ENCODE assay signal across 23 mouse cellular contexts in the genomic region with DNA sequence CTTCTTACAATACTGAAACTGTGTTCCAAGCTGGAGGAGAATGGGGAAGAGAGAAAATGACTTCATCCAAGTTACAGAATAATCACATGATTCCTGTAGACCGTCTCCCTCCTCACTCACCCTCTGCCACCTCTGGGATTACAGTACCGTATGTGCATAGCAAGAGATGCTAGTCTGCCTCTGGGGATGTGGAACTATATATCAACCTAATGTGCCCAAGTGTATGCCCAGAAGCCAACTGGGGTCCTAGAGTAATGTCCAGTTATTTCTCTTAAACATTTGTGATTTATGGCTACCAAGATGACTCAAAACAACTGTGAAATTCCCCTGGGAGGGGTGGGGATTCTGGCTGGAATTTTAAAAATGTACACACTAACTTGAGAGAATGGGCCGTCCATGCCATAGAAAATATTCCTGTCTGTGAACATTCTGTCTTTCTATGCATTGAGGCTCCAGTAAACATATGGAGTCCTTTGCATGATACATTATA. TPM values are rescaled to one million over a fixed set of nuclear protein-coding genes. Genes with fewer than 3 reads are reported as not detected.
DNase-seq lines count a peak whose midpoint lies in the region; ATAC-seq and TF ChIP-seq lines count a peak whose summit lies in the region.
"Had no signal": no experiment of that assay in that cellular context is flagged by ENCODE, and none has a peak within 500 bp of the region (broad histone marks: within the 10 kb centered on the region; RNA-seq: fewer than 3 reads in every experiment).

No protein-coding gene starts in this region.

- H3K9me3 ChIP-seq in liver, postnatal 0 days (ENCODE audit: low read length): no peaks in the 10 kb centered on the region
- H3K9me3 ChIP-seq in kidney, embryonic 15.5 days (replicated peaks): no peaks in the 10 kb centered on the region
- H3K9me3 ChIP-seq: embryonic facial prominence, embryonic 13.5 days; hindbrain, embryonic 13.5 days; liver, embryonic 15.5 days had no signal

- no peaks in the 10 kb centered on the region for H3K79me2 ChIP-seq in liver, adult 2 months (ENCODE audit: control insufficient read depth, insufficient read depth, low read length)

- H3K27me3 ChIP-seq in liver, adult 2 months (ENCODE audit: control insufficient read depth, insufficient read depth, low read length): no peaks in the 10 kb centered on the region
- no peaks in the 10 kb centered on the region for H3K27me3 ChIP-seq in liver, postnatal 0 days (ENCODE audit: insufficient read depth, low read length)
- no peaks in the 10 kb centered on the region for H3K27me3 ChIP-seq in splenic B cell, adult 2 months (ENCODE audit: control insufficient read depth, insufficient read depth, low read length, poor library complexity, severe bottlenecking)
- H3K27me3 ChIP-seq in kidney, embryonic 15.5 days: no peaks in the 10 kb centered on the region
- H3K27me3 ChIP-seq: embryonic facial prominence, embryonic 13.5 days; hindbrain, embryonic 13.5 days; liver, embryonic 15.5 days had no signal

- TF ChIP-seq POLR2A in liver, adult 2 months (IDR thresholded peaks at IDR 0.05; ENCODE audit: extremely low read depth, insufficient read depth, low read length): no peak

- no peak overlapping the region for H3K4me3 ChIP-seq in liver, adult 2 months (ENCODE audit: insufficient read depth, low read depth, low read length)
- no peak overlapping the region for H3K4me3 ChIP-seq in liver, postnatal 0 days (ENCODE audit: low read depth, low read length)
- no peak overlapping the region for H3K4me3 ChIP-seq in kidney, embryonic 15.5 days (replicated peaks)
- H3K4me3 ChIP-seq: embryonic facial prominence, embryonic 13.5 days; gastrocnemius, adult 2 months; heart, adult 2 months; hindbrain, embryonic 13.5 days; liver, embryonic 15.5 days had no signal

- no peak overlapping the region for H3K9ac ChIP-seq in liver, adult 2 months (ENCODE audit: low read depth, low read length)
- H3K9ac ChIP-seq in liver, postnatal 0 days (replicated peaks): no peak overlapping the region
- H3K9ac ChIP-seq in kidney, embryonic 15.5 days: no peak overlapping the region
- H3K9ac ChIP-seq: embryonic facial prominence, embryonic 13.5 days; hindbrain, embryonic 13.5 days; liver, embryonic 15.5 days had no signal

- TF ChIP-seq EP300 in liver, postnatal 0 days (IDR thresholded peaks at IDR 0.05; ENCODE audit: low read depth): no peak

- 90% methylated on average over 3 of the region's 3 CpGs for WGBS in liver, adult 2 months
- 79% methylated on average over 3 of the region's 3 CpGs for WGBS in liver, postnatal 0 days (ENCODE audit: insufficient replicate concordance)
- WGBS in kidney, embryonic 15.5 days: 42% methylated on average over 3 of the region's 3 CpGs

- H3K4me2 ChIP-seq in liver, postnatal 0 days (ENCODE audit: low read depth, low read length): no peak overlapping the region
- H3K4me2 ChIP-seq in kidney, embryonic 15.5 days: no peak overlapping the region
- H3K4me2 ChIP-seq: embryonic facial prominence, embryonic 13.5 days; hindbrain, embryonic 13.5 days; liver, embryonic 15.5 days had no signal

- no peak for ATAC-seq in liver, postnatal 0 days
- peak; percentile 55 for ATAC-seq in granulocyte monocyte progenitor cell, adult 5-6 weeks (replicated peaks; ENCODE audit: poor library complexity, severe bottlenecking)
- no peak for ATAC-seq in kidney, embryonic 15.5 days (replicated peaks; ENCODE audit: low FRiP score)
- ATAC-seq: forebrain, embryonic 14.5 days; intestine, embryonic 16.5 days had no signal

- H3K27ac ChIP-seq in liver, adult 2 months (replicated peaks; ENCODE audit: insufficient read depth, low read depth, low read length): no peak overlapping the region
- H3K27ac ChIP-seq in liver, postnatal 0 days (ENCODE audit: low read depth): no peak overlapping the region
- no peak overlapping the region for H3K27ac ChIP-seq in kidney, embryonic 15.5 days
- H3K27ac ChIP-seq: embryonic facial prominence, embryonic 13.5 days; gastrocnemius, adult 2 months; heart, adult 2 months; hindbrain, embryonic 13.5 days; liver, embryonic 15.5 days had no signal

- H3K36me3 ChIP-seq in liver, adult 2 months (ENCODE audit: control insufficient read depth, insufficient read depth, low read length): no peaks in the 10 kb centered on the region
- H3K36me3 ChIP-seq in liver, postnatal 0 days (replicated peaks; ENCODE audit: insufficient read depth, low read length): no peaks in the 10 kb centered on the region
- H3K36me3 ChIP-seq in splenic B cell, adult 2 months (ENCODE audit: control insufficient read depth, insufficient read depth, low read length, poor library complexity, severe bottlenecking): peaks cover 3% of the 10 kb centered on the region; the same call in 1 of the 2 replicates
- no peaks in the 10 kb centered on the region for H3K36me3 ChIP-seq in kidney, embryonic 15.5 days
- H3K36me3 ChIP-seq: embryonic facial prominence, embryonic 13.5 days; hindbrain, embryonic 13.5 days; liver, embryonic 15.5 days had no signal

- no peak for TF ChIP-seq CTCF in liver, adult 2 months (IDR thresholded peaks at IDR 0.05; ENCODE audit: low read depth, low read length)
- TF ChIP-seq CTCF in liver, postnatal 0 days (IDR thresholded peaks at IDR 0.05; ENCODE audit: low read depth): no peak

- peak; percentile 19 for DNase-seq in liver, adult 2 months (ENCODE audit: extremely low read depth, low read depth, low spot score)
- no peak for DNase-seq in liver, postnatal 0 days
- peak; percentile 24 for DNase-seq in Muller cell, postnatal 12 days (ENCODE audit: inconsistent ontology term)
- DNase-seq in splenic B cell, adult 2 months (ENCODE audit: low read depth, low spot score): peak; percentile 56
- DNase-seq in right cerebral cortex, postnatal 25 days: no peak
- no peak for DNase-seq in layer of hippocampus, postnatal 36 days
- DNase-seq: adrenal gland, postnatal 10 days; cerebellum, adult 9-11 months; gastrocnemius, adult 2 months; heart, adult 2 months; heart, postnatal 10 days; kidney, postnatal 36 days; left cerebral cortex, postnatal 4 days; lung, postnatal 36 days; midbrain, embryonic 14.5 days; right cerebral cortex, postnatal 4 days had no signal

- H3K4me1 ChIP-seq in liver, adult 2 months (ENCODE audit: control insufficient read depth, insufficient read depth, low read length): no peaks in the 10 kb centered on the region; the same call in 1 of the 2 replicates
- H3K4me1 ChIP-seq in liver, postnatal 0 days (ENCODE audit: insufficient read depth): 0 out of 2 replicates have a peak, but pooled peaks cover 4% of the 10 kb centered on the region
- peaks cover 5% of the 10 kb centered on the region; the same call in 1 of the 2 replicates for H3K4me1 ChIP-seq in kidney, embryonic 15.5 days
- H3K4me1 ChIP-seq: hindbrain, embryonic 13.5 days; liver, embryonic 15.5 days had no signal

RNA-seq across cellular contexts. Expression of a gene that starts 1.2 kb away (rescaled TPM):
- 11.1 and 12.4 TPM in 2 replicates for total RNA-seq in liver, adult 2 months (2014; rRNA removed)
- 4.2 TPM in 2 replicates for polyA plus RNA-seq in liver, adult 2 months (2012; rRNA removed)
- polyA plus RNA-seq in liver, postnatal 0 days (2015; fragmentation: Nextera tagmentation; extraction: Ambion mirVana): 13.9 and 14.5 TPM in 2 replicates
- 96.4 and 107 TPM in 2 replicates for total RNA-seq in granulocyte monocyte progenitor cell, adult 5-6 weeks (2014; fragmentation: Nextera tagmentation)
- 77.2 and 87.8 TPM in 2 replicates for total RNA-seq in granulocyte monocyte progenitor cell, adult 5-6 weeks (2017)
- polyA plus RNA-seq in kidney, embryonic 15.5 days (2015; fragmentation: Nextera tagmentation; extraction: Ambion mirVana): 26.3 and 27.5 TPM in 2 replicates
- total RNA-seq in layer of hippocampus, postnatal 36 days (2021): 10 to 100 TPM; 27.9 to 31.2 TPM

Comparison
In these comparisons a context has a peak if more than half of its experiments do, and no peak if none do; other contexts are left out.
1. DNase-seq: peak in liver, adult 2 months (single experiment), Muller cell, postnatal 12 days (single experiment) and splenic B cell, adult 2 months (single experiment); none in liver, postnatal 0 days (single experiment), right cerebral cortex, postnatal 25 days (single experiment) and layer of hippocampus, postnatal 36 days (0 of 2).